In genomic region chr5:75878361-75878760, GRCm38 (mm10) we compare ENCODE assay signal across 17 mouse cellular contexts.
DNase-seq lines count a peak whose midpoint lies in the region; ATAC-seq and TF ChIP-seq lines count a peak whose summit lies in the region.
"Had no signal": no experiment of that assay in that cellular context is flagged by ENCODE, and none has a peak within 500 bp of the region (broad histone marks: within the 10 kb centered on the region; RNA-seq: fewer than 3 reads in every experiment).

No protein-coding gene starts in this region.

- no peak overlapping the region for H3K4me3 ChIP-seq in limb, embryonic 14.5 days (replicated peaks; ENCODE audit: low read length)
- no peak overlapping the region for H3K4me3 ChIP-seq in limb, embryonic 10.5 days
- no peak overlapping the region for H3K4me3 ChIP-seq in kidney, embryonic 15.5 days (replicated peaks)
- H3K4me3 ChIP-seq in thymus, adult 2 months (ENCODE audit: control insufficient read depth, insufficient read depth, low read length): no peak overlapping the region
- no peak overlapping the region for H3K4me3 ChIP-seq in hindbrain, embryonic 14.5 days (replicated peaks; ENCODE audit: low read length)
- H3K4me3 ChIP-seq: embryonic facial prominence, embryonic 10.5 days; forebrain, embryonic 13.5 days; hindbrain, embryonic 15.5 days had no signal

- H3K36me3 ChIP-seq in limb, embryonic 14.5 days (ENCODE audit: control insufficient read depth, insufficient read depth, low read length): no peaks in the 10 kb centered on the region
- no peaks in the 10 kb centered on the region for H3K36me3 ChIP-seq in limb, embryonic 10.5 days
- no peaks in the 10 kb centered on the region for H3K36me3 ChIP-seq in kidney, embryonic 15.5 days
- H3K36me3 ChIP-seq in thymus, adult 2 months (ENCODE audit: control insufficient read depth, insufficient read depth, low read length): no peaks in the 10 kb centered on the region
- no peaks in the 10 kb centered on the region for H3K36me3 ChIP-seq in hindbrain, embryonic 14.5 days (replicated peaks; ENCODE audit: control insufficient read depth, insufficient read depth)
- H3K36me3 ChIP-seq: embryonic facial prominence, embryonic 10.5 days; hindbrain, embryonic 15.5 days had no signal

- ATAC-seq in limb, embryonic 14.5 days (ENCODE audit: low FRiP score, low read depth): no peak
- ATAC-seq in kidney, embryonic 15.5 days (replicated peaks; ENCODE audit: low FRiP score): no peak
- no peak for ATAC-seq in hindbrain, embryonic 14.5 days (ENCODE audit: low FRiP score)
- ATAC-seq: forebrain, embryonic 13.5 days; intestine, embryonic 16.5 days had no signal

- peaks cover 6% of the 10 kb centered on the region for H3K4me1 ChIP-seq in limb, embryonic 14.5 days (ENCODE audit: control insufficient read depth, insufficient read depth, low read length)
- peaks cover 15% of the 10 kb centered on the region for H3K4me1 ChIP-seq in limb, embryonic 10.5 days
- H3K4me1 ChIP-seq in kidney, embryonic 15.5 days: peaks cover 21% of the 10 kb centered on the region
- H3K4me1 ChIP-seq in thymus, adult 2 months (replicated peaks; ENCODE audit: control insufficient read depth, insufficient read depth, low read length): no peaks in the 10 kb centered on the region
- no peaks in the 10 kb centered on the region for H3K4me1 ChIP-seq in hindbrain, embryonic 14.5 days (replicated peaks; ENCODE audit: control insufficient read depth, insufficient read depth, low read length)
- H3K4me1 ChIP-seq: forebrain, embryonic 13.5 days; hindbrain, embryonic 15.5 days had no signal

- intact Hi-C loops in heart, postnatal 25 days (cut with DNase I): loop anchor here (5.0 to 10.0 kb wide), 2 partner anchors 54 to 426 kb away; partner anchors contain the start of gene Clock

- H3K27ac ChIP-seq in limb, embryonic 14.5 days (replicated peaks; ENCODE audit: low read depth, low read length): no peak overlapping the region
- H3K27ac ChIP-seq in limb, embryonic 10.5 days: no peak overlapping the region
- 0 out of 2 replicates have a peak overlapping the region, but pooled peaks have one; percentile 62 for H3K27ac ChIP-seq in kidney, embryonic 15.5 days
- no peak overlapping the region for H3K27ac ChIP-seq in thymus, adult 2 months (ENCODE audit: control insufficient read depth, insufficient read depth, low read length)
- no peak overlapping the region for H3K27ac ChIP-seq in hindbrain, embryonic 14.5 days
- H3K27ac ChIP-seq: embryonic facial prominence, embryonic 10.5 days; forebrain, embryonic 13.5 days had no signal

- H3K4me2 ChIP-seq in limb, embryonic 14.5 days (replicated peaks; ENCODE audit: low read depth, low read length, severe bottlenecking): no peak overlapping the region
- H3K4me2 ChIP-seq in kidney, embryonic 15.5 days: no peak overlapping the region
- no peak overlapping the region for H3K4me2 ChIP-seq in hindbrain, embryonic 14.5 days (replicated peaks)
- H3K4me2 ChIP-seq: forebrain, embryonic 13.5 days; hindbrain, embryonic 15.5 days had no signal

- 57% methylated on average over 8 of the region's 8 CpGs for WGBS in limb, embryonic 14.5 days
- 92% methylated on average over 8 of the region's 8 CpGs for WGBS in limb, embryonic 10.5 days
- 66% methylated on average over 8 of the region's 8 CpGs for WGBS in kidney, embryonic 15.5 days
- 94% methylated on average over 8 of the region's 8 CpGs for WGBS in thymus, adult 2 months
- 75% methylated on average over 8 of the region's 8 CpGs for WGBS in hindbrain, embryonic 14.5 days

- no peak for TF ChIP-seq CTCF in thymus, adult 2 months (IDR thresholded peaks at IDR 0.05; ENCODE audit: borderline replicate concordance, control insufficient read depth, extremely low read depth, insufficient read depth, low read length, poor library complexity)

- DNase-seq in heart, adult 11 months: peak; percentile 92
- no peak for DNase-seq in heart, postnatal 25 days (ENCODE audit: low spot score)
- DNase-seq in limb, embryonic 14.5 days (ENCODE audit: low spot score): peak; percentile 28
- no peak for DNase-seq in limb, embryonic 10.5 days (ENCODE audit: low spot score)
- DNase-seq in adrenal gland, adult 8-10 months: peak; percentile 72
- no peak for DNase-seq in thymus, adult 2 months
- DNase-seq in hindbrain, embryonic 14.5 days (ENCODE audit: low spot score): no peak
- DNase-seq: cerebellum, adult 11 months; gastrocnemius, postnatal 36 days; lung, adult 18-20 months; right cerebral cortex, postnatal 14 days had no signal

- H3K9me3 ChIP-seq in limb, embryonic 14.5 days (ENCODE audit: control insufficient read depth, low read length): peaks cover 4% of the 10 kb centered on the region; the same call in 1 of the 2 replicates
- H3K9me3 ChIP-seq in limb, embryonic 10.5 days (replicated peaks): no peaks in the 10 kb centered on the region
- H3K9me3 ChIP-seq in kidney, embryonic 15.5 days (replicated peaks): no peaks in the 10 kb centered on the region
- 0 out of 2 replicates have a peak, but pooled peaks cover 4% of the 10 kb centered on the region for H3K9me3 ChIP-seq in hindbrain, embryonic 14.5 days (ENCODE audit: control insufficient read depth, low read length)
- H3K9me3 ChIP-seq: forebrain, embryonic 13.5 days; hindbrain, embryonic 15.5 days had no signal

- no peaks in the 10 kb centered on the region for H3K27me3 ChIP-seq in limb, embryonic 14.5 days (ENCODE audit: control insufficient read depth, insufficient read depth, low read length)
- no peaks in the 10 kb centered on the region for H3K27me3 ChIP-seq in limb, embryonic 10.5 days (ENCODE audit: low read depth, poor library complexity, severe bottlenecking)
- H3K27me3 ChIP-seq in kidney, embryonic 15.5 days: no peaks in the 10 kb centered on the region
- no peaks in the 10 kb centered on the region for H3K27me3 ChIP-seq in thymus, adult 2 months (ENCODE audit: control insufficient read depth, insufficient read depth, low read length)
- H3K27me3 ChIP-seq in hindbrain, embryonic 14.5 days (ENCODE audit: control insufficient read depth, insufficient read depth, low read length): no peaks in the 10 kb centered on the region
- H3K27me3 ChIP-seq: CH12.LX; forebrain, embryonic 13.5 days; hindbrain, embryonic 15.5 days had no signal

- TF ChIP-seq POLR2A in limb, embryonic 14.5 days (IDR thresholded peaks at IDR 0.05; ENCODE audit: borderline replicate concordance, extremely low read depth, insufficient read depth, insufficient read length): no peak
- no peak for TF ChIP-seq POLR2A in thymus, adult 2 months (IDR thresholded peaks at IDR 0.05; ENCODE audit: control insufficient read depth, extremely low read depth, insufficient read depth, low read length, poor library complexity)

- no peak overlapping the region for H3K9ac ChIP-seq in limb, embryonic 14.5 days (ENCODE audit: low read depth, low read length, severe bottlenecking)
- no peak overlapping the region for H3K9ac ChIP-seq in kidney, embryonic 15.5 days
- no peak overlapping the region for H3K9ac ChIP-seq in hindbrain, embryonic 14.5 days
- H3K9ac ChIP-seq: forebrain, embryonic 13.5 days; hindbrain, embryonic 15.5 days had no signal

Comparison
In these comparisons a context has a peak if more than half of its experiments do, and no peak if none do; other contexts are left out.
1. DNase-seq: peak in heart, adult 11 months (single experiment), limb, embryonic 14.5 days (single experiment) and adrenal gland, adult 8-10 months (single experiment); none in heart, postnatal 25 days (single experiment), limb, embryonic 10.5 days (single experiment), thymus, adult 2 months (single experiment) and hindbrain, embryonic 14.5 days (single experiment).